Mouse (Mus musculus) kidney, postnatal 36 days (tissue): ENCODE measurements around the gene Fmo5.

Source experiments
- DNase-seq, 2 experiments: peaks; one replicate each; pipeline ENCODE4 v3.0.0; 2021 to 2022; ENCODE audit warnings: mixed read lengths in 2 of 2

Gene Fmo5

DNA sequence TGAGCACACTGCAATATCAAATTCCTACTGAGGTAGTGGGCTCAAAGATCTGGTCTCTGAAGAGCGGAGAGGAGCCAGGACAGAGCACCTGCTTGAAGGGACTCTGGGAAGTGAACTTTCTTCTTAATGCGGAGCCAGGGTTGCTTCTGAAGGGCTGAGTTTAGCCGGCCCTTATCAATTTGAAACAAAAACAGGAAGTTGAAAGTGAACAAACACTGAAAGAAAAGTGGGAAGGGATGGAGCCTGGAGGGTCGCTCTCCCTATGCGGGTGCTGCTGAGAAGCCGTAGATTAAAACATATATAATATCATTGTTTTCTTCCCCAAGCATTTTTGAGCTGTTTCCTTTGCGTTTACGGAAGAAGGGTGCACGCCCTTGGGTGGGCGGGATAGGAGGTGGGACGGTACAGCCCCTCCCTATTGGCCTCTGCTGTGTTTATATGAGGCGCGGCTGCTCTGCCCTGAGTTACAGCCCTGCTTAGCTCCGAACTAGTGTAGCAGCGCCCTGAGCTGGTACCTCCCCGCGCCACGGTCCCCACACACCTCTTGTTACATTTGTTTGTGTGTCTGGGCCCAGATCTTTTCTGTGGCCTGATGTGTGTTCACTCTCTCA lies at the start of gene Fmo5:
TSS of gene Fmo5 (plus strand) at position 414 of the 611 bp plus-strand sequence.
- peak; percentile 79 to 87 for DNase-seq

DNA sequence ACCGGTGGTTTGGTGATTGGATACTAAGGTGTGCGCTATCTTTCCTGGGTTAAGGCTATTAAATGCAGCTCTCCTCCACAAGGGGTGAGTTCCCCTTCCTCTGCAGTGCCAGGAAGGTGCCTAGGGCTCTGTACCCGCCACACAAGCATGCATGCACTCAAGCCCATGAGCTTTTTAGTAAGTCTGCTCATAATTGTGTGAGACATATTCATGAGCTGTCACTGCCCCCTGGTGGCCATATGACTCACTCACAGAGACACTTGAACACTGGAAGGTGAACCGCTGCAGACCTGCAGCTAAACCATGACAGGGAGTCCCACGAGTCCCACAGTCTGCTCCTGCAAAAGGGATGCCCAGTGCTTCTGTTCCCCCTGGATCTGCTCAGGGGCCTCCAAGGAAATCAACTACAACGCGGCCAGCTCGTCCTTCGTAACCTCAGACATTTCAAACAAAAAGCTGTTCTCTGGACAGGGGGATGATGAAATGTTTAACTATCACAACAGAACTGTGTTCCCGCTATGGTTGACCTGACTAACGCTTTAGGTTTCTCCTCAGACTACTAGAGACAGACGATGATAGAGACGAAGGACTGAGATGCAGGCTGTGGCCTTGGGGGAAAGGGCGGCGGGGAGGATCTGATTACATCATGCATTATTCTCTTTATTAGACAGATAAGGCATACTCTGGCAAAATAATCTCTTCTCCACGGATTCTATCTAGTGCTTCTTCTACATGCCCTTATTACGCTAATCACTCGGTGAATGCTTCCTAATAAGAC lies 43.0 kb upstream of the Fmo5 start:
- peak; percentile 69 to 91 for DNase-seq

DNA sequence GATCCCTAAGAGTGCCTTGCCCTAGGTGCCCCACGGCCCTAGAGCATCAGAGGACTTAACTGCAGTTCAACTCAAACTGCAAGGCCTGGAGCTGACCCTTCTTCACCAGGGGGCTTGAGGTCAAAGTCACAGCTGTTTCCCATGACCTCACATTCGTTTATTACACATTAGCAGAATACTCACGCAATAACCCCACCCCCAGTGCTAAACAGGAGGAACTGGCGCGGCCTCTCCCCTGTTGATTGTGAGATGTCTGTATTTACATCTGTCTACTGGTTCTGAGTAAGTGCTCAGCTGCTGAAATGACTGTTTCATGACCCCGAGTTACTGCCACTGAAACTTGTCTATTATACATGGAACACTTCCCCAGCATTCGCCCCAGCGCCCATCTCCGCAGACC lies 40.9 kb upstream of the Fmo5 start:
- DNase-seq: no peak

GRCm38 (mm10) chr3:97590699-97591098 lies 37.9 kb upstream of the Fmo5 start:
- DNase-seq: no peak

- no peak for DNase-seq
Measured at GRCm38 (mm10) chr3:97593089-97593488, 35.5 kb upstream of the Fmo5 start.

DNA sequence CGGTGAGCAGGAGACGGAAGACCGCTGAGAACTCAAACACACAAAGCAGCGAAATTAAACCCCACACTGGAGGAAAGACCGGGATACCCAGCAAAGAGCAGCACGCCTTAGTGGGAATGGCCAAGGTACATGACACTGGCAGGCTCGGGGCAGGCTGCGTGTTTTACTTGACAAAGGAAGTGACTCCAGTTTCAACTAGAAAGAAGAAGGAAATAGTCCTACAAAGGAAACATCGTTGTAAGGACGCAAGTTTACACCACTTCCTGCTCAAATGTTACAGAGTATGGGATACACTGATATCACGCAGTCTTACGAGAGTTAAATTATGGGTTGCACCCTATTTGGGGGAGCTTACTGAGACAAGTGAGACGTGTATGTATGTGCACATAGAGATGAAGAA lies 34.5 kb upstream of the Fmo5 start:
- no peak for DNase-seq

DNA sequence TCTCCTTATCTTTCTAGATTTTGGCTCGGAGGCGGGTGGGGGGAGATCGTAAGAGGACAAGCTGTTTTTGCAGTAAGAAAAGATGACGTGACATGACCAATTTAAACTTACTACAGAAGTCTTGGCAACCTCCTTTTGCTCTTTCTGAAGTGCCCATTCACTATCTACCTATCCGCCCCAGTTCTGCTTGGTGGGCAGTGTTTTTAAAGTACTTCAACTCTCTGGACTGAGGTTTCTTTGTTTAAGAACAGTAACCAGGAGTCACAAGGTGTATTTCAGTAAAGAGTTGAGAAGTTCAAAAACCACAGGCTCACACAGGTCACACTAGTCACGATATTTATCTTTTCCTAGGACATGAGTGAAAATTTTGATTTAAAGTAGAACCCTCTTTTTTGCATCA lies 33.5 kb upstream of the Fmo5 start:
- DNase-seq: no peak

GRCm38 (mm10) chr3:97596796-97597195 lies 31.8 kb upstream of the Fmo5 start:
- no peak for DNase-seq

DNA sequence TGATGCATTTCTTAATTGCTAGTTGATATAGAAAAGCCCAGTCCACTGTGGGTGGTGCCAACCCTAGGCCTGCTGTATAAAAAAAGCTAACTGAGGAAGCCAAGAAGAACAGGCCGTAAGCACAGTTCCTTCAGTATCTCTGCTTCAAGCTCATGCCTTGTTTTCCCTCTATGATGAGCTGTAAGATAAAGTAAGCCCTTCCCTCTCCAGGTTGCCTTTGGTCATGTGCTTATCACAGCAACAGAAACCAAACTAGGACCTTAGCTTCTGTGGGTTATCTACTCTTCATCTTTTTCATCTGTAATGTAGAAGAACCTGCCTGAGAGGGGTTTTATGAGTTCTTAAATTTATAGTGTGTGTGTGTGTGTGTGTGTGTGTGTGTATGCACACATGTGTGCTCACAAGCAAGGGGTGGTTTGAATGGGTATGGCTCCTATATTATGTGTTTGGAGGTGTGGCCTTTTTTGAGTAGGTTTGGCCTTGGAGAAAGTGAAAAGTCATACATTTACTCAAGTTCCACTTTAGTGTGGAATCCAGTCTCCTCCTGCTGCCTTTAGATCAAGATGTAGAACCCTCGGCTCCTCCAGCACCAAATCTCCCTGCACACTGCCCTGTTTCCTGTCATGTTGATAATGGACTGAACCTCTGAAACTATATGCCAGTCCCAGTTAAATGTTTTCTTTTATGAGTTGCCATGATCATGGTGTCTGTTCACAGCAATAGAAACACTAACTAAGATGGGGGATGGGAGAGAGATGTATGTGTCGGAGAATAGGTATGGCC lies 28.4 kb upstream of the Fmo5 start:
- no peak for DNase-seq

DNA sequence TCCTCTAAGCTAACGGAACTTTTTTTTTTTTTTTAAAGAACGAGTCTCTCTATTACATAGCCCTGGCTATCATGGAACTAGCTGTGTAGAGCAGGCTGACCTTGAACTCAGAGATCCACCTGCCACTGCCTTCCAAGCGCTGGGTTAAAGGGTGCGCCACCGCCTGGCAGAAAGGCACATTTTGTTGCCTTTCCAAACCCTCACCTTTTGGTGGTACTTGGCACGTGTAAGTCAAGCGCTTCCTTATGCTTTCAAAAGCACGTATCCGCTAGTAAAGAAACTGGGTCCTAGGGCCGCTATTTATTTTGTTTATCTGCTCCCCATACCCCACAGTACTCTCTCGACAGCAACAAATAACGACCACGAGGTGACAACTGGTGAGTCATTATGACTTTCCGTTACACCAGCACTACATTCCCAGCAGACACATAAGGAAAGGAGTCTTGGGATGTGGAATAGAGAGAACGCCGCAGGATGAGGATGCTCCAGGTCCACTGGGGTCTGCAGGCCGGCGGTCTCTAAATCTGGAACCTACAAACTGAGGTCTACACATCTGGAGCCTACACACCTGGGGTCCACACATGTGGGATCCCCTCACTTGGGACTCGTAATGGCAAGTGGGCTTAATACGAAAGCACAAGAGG lies 19.3 kb upstream of the Fmo5 start:
- DNase-seq: peak; percentile 43 to 71

GRCm38 (mm10) chr3:97609845-97610410 lies 18.7 kb upstream of the Fmo5 start, which contains the start of gene Chd1l:
Chd1l (minus strand) TSS chr3:97610203.
- peak; percentile 90 to 96 for DNase-seq

GRCm38 (mm10) chr3:97611021-97611420 lies 17.6 kb upstream of the Fmo5 start:
- DNase-seq: no peak

- no peak for DNase-seq
Measured at GRCm38 (mm10) chr3:97615154-97615553, 13.4 kb upstream of the Fmo5 start.

DNA sequence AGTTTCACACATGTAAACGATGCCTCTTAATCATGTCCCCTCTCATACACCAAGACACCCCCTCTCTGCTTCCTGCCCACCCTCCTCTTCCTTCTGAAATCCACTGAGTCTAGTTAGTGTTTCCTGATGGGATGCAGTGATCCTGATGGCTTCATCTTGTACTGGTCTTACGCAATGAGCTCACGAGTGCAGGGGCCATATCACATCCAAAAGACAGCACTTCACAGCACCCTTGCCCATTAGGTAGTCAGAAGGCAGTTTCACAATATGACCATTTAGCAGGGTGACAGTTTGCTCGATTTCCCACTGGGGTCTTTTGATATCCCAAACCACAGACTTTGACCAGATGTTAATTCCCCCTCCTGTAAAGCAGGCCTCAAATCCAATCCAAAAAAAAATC lies 12.7 kb upstream of the Fmo5 start:
- no peak for DNase-seq

- DNase-seq: no peak
Measured at GRCm38 (mm10) chr3:97617091-97617825, 11.3 kb upstream of the Fmo5 start.

- DNase-seq: no peak
Measured at GRCm38 (mm10) chr3:97617899-97618298, 10.7 kb upstream of the Fmo5 start.

- DNase-seq: no peak
Measured at GRCm38 (mm10) chr3:97620657-97621056, 7.9 kb upstream of the Fmo5 start.

- DNase-seq: peak; percentile 50
Measured at GRCm38 (mm10) chr3:97624611-97625010, 4.0 kb upstream of the Fmo5 start.

- peak; percentile 17 to 33 for DNase-seq
Measured at GRCm38 (mm10) chr3:97627893-97628292, 711 bp upstream of the Fmo5 start.

GRCm38 (mm10) chr3:97629941-97630340 lies 1.3 kb downstream of the Fmo5 start:
- peak in 1 of 2 experiments; percentile 23 for DNase-seq

GRCm38 (mm10) chr3:97630746-97631145 lies 2.1 kb downstream of the Fmo5 start:
- no peak for DNase-seq

- DNase-seq: no peak
Measured at GRCm38 (mm10) chr3:97631258-97631860, 2.8 kb downstream of the Fmo5 start.
